Mouse (Mus musculus): Measurements from ENCODE around the gene Mtus2. TPM values are rescaled to one million over a fixed set of nuclear protein-coding genes. Genes with fewer than 3 reads are reported as not detected.

Mtus2 gene
- total and polyA plus RNA-seq, 3 experiments: 0.03 to 0.13 TPM; not detected in 1

GRCm38 (mm10) chr5:148057433-148057832 is 100.3 kb downstream of the Mtus2 start:
- no peaks in the 10 kb centered on the region for H3K27me3 ChIP-seq (replicated peaks)
- no peak overlapping the region for H3K9ac ChIP-seq (ENCODE audit: insufficient read depth, low read depth)
- TF ChIP-seq HCFC1 (IDR thresholded peaks at IDR 0.05; ENCODE audit: low read depth, low read length) (no peak), TCF12 (IDR thresholded peaks at IDR 0.05; ENCODE audit: low read depth, low read length) (no peak), POLR2AphosphoS2 (IDR thresholded peaks at IDR 0.05; ENCODE audit: low read depth, low read length) (no peak), MXI1 (IDR thresholded peaks at IDR 0.05; ENCODE audit: low read depth, low read length) (no peak), MAFK (IDR thresholded peaks at IDR 0.05; ENCODE audit: insufficient replicate concordance, low read length) (no peak), USF1 (IDR thresholded peaks at IDR 0.05; ENCODE audit: low read depth, low read length) (no peak), ZKSCAN1 (IDR thresholded peaks at IDR 0.05; ENCODE audit: borderline replicate concordance, low read depth, low read length) (no peak), SIN3A (IDR thresholded peaks at IDR 0.05; ENCODE audit: low read length) (no peak)
- in situ Hi-C loops (cut with MboI; ENCODE audit: low pct_ligation_motif_present, low pct_unique_long_range_greater_than_20kb, low sequenced_read_pairs): no loop called here
- no peaks in the 10 kb centered on the region for H3K36me3 ChIP-seq (replicated peaks in 1 of 2; ENCODE audit: control insufficient read depth in 1 of 2, insufficient read depth in 1 of 2, low read length in 1 of 2)
- DNase-seq (ENCODE audit: extremely low read depth): no peak
- dilution Hi-C loops (cut with MboI; ENCODE audit: extremely low pct_ligation_motif_present, extremely low pct_unique_long_range_greater_than_20kb, low sequenced_read_pairs): no loop called here
- H3K4me2 ChIP-seq (ENCODE audit: insufficient read depth, low read depth, poor library complexity, severe bottlenecking): no peak overlapping the region
- H3K9me3 ChIP-seq (replicated peaks; ENCODE audit: low read length): peaks cover 70% of the 10 kb centered on the region
- H3K79me2 ChIP-seq (replicated peaks; ENCODE audit: control insufficient read depth, extremely low read depth, insufficient read depth, poor library complexity, severe bottlenecking): no peaks in the 10 kb centered on the region
- no peak overlapping the region for H3K27ac ChIP-seq (ENCODE audit: insufficient read depth, low read depth)
- H3K4me3 ChIP-seq (replicated peaks in 1 of 3; ENCODE audit: low read depth in 2 of 3, low read length in 2 of 3, poor library complexity in 1 of 3): no peak overlapping the region
- H3K4me1 ChIP-seq (ENCODE audit: control insufficient read depth in 1 of 2, insufficient read depth in 2 of 2): no peaks in the 10 kb centered on the region

- H3K27ac ChIP-seq (ENCODE audit: insufficient read depth, low read depth): no peak overlapping the region
- no peak overlapping the region for H3K4me2 ChIP-seq (ENCODE audit: insufficient read depth, low read depth, poor library complexity, severe bottlenecking)
- in situ Hi-C loops (cut with MboI; ENCODE audit: low pct_ligation_motif_present, low pct_unique_long_range_greater_than_20kb, low sequenced_read_pairs): no loop called here
- no peaks in the 10 kb centered on the region for H3K27me3 ChIP-seq (replicated peaks)
- H3K9me3 ChIP-seq (replicated peaks; ENCODE audit: low read length): peaks cover 78% of the 10 kb centered on the region
- H3K4me1 ChIP-seq (ENCODE audit: control insufficient read depth in 1 of 2, insufficient read depth in 2 of 2): no peaks in the 10 kb centered on the region
- H3K9ac ChIP-seq (ENCODE audit: insufficient read depth, low read depth): no peak overlapping the region
- no peaks in the 10 kb centered on the region for H3K79me2 ChIP-seq (replicated peaks; ENCODE audit: control insufficient read depth, extremely low read depth, insufficient read depth, poor library complexity, severe bottlenecking)
- dilution Hi-C loops (cut with MboI; ENCODE audit: extremely low pct_ligation_motif_present, extremely low pct_unique_long_range_greater_than_20kb, low sequenced_read_pairs): no loop called here
- DNase-seq (ENCODE audit: extremely low read depth): no peak
- H3K36me3 ChIP-seq (replicated peaks in 1 of 2; ENCODE audit: control insufficient read depth in 1 of 2, insufficient read depth in 1 of 2, low read length in 1 of 2): no peaks in the 10 kb centered on the region
- TF ChIP-seq TBP (conservative IDR thresholded peaks at IDR 0.05; ENCODE audit: low read depth, low read length): no peak
- TF ChIP-seq ETS1 (conservative IDR thresholded peaks at IDR 0.05; ENCODE audit: low read depth, low read length): no peak
- no peak for TF ChIP-seq MAX (IDR thresholded peaks at IDR 0.05; ENCODE audit: low read length)
- no peak for TF ChIP-seq MYC (IDR thresholded peaks at IDR 0.05; ENCODE audit: low read depth, low read length)
- TF ChIP-seq RCOR1 (conservative IDR thresholded peaks at IDR 0.05; ENCODE audit: low read depth, low read length): no peak
- no peak for TF ChIP-seq ZKSCAN1 (IDR thresholded peaks at IDR 0.05; ENCODE audit: borderline replicate concordance, low read depth, low read length)
- TF ChIP-seq POLR2A (IDR thresholded peaks at IDR 0.05; ENCODE audit: low read depth, low read length): no peak
- TF ChIP-seq MXI1 (IDR thresholded peaks at IDR 0.05; ENCODE audit: low read depth, low read length): no peak
- TF ChIP-seq RAD21 (IDR thresholded peaks at IDR 0.05; ENCODE audit: low read depth, low read length): no peak
- TF ChIP-seq E2F4 (IDR thresholded peaks at IDR 0.05; ENCODE audit: insufficient replicate concordance, low read depth, low read length): no peak
- no peak for TF ChIP-seq UBTF (IDR thresholded peaks at IDR 0.05; ENCODE audit: low read depth, low read length)
- TF ChIP-seq ZNF384 (IDR thresholded peaks at IDR 0.05; ENCODE audit: low read depth, low read length): no peak
- no peak for TF ChIP-seq JUN (IDR thresholded peaks at IDR 0.05; ENCODE audit: insufficient read depth, low read depth, low read length)
- no peak for TF ChIP-seq JUND (conservative IDR thresholded peaks at IDR 0.05; ENCODE audit: low read depth, low read length)
- no peak for TF ChIP-seq MAZ (IDR thresholded peaks at IDR 0.05; ENCODE audit: low read depth, low read length)
- no peak for TF ChIP-seq BHLHE40 (IDR thresholded peaks at IDR 0.05; ENCODE audit: low read depth, low read length)
- TF ChIP-seq NRF1 (IDR thresholded peaks at IDR 0.05; ENCODE audit: low read depth, low read length): no peak
- H3K4me3 ChIP-seq (replicated peaks in 1 of 3; ENCODE audit: low read depth in 2 of 3, low read length in 2 of 3, poor library complexity in 1 of 3): no peak overlapping the region
Measured at GRCm38 (mm10) chr5:148059339-148059738, 102.2 kb downstream of the Mtus2 start.

All from CH12.LX (cell line).